Mouse (Mus musculus): Measurements from ENCODE around the gene Mphosph10. TPM values are rescaled to one million over a fixed set of nuclear protein-coding genes. Genes with fewer than 3 reads are reported as not detected.

The Mphosph10 gene
- polyA plus RNA-seq, 1 experiment from 2014 or later = 21.1 TPM

DNA sequence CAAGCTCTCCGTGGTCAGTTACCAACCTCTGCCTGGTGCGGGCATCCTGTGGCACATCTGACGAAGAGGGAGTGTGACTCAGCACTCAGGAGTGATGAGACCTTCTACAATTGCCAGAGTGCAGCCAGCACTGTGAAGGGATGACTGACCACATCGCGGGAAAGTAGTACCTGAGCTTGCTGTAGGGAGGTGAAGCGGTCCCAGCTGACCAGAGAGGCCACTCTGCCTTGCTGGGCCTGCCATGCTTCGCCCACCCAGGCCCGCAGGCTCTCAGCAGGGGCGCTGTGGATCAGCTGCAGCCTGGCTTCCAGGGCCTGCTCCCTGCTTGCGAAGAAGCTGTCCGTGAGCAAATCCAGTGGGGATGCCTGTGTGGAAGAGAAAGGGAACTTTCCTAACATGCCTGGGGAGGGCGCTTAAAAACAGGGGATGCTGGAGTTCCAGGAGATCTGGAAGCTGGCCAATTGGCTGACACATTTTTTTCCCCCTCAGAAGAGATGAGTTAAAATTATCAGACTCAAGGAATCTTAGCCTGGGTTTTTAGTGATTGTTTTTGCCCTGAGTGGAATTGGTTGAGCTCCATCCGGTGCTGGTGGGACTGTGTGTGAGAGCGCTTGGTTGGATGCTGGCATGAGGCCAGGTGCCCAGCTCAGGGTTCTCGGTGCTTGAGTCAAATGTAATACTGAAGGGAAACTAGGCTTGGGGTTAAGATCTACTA, 42.8 kb downstream of the Mphosph10 start:
- Histone ChIP-seq H3K27me3 (no peaks in the 10 kb centered on the region), H3K9me3 (replicated peaks) (no peaks in the 10 kb centered on the region), H3K4me1 (replicated peaks) (no peaks in the 10 kb centered on the region), H3K36me3 (replicated peaks) (peaks cover 8% of the 10 kb centered on the region; the same call in 1 of the 2 replicates), H3K4me3 (replicated peaks) (no peak overlapping the region), H3K4me2 (no peak overlapping the region), H3K27ac (replicated peaks) (no peak overlapping the region), H3K9ac (no peak overlapping the region)
- no peak for ATAC-seq (ENCODE audit: insufficient read depth)
- WGBS (ENCODE audit: insufficient replicate concordance) = 76% methylated on average over 15 of the region's 15 CpGs

DNA sequence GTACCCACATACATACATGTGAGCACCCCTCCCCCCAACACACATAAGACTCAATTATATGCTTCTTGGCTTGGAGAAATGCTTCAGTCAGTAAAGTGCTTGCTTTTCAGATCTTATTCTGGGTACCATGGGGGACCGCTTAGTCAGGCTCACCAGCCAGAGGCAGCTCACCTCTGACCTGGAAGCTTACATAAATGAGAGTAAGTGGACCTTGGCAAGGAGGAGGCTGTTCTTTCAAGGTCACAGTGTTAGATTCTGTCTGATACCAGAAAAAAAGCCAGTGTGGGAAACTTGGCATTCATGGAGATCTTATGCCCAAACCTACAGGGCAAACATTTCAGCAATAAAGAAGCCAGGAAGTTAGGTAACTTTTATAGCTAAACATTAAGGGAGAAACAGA, 44.3 kb downstream of the Mphosph10 start:
- Histone ChIP-seq H3K9me3 (replicated peaks) (no peaks in the 10 kb centered on the region), H3K36me3 (replicated peaks) (peaks cover 8% of the 10 kb centered on the region; the same call in 1 of the 2 replicates), H3K4me3 (replicated peaks) (no peak overlapping the region), H3K9ac (no peak overlapping the region), H3K27me3 (no peaks in the 10 kb centered on the region), H3K27ac (replicated peaks) (no peak overlapping the region), H3K4me1 (replicated peaks) (no peaks in the 10 kb centered on the region), H3K4me2 (no peak overlapping the region)
- no peak for ATAC-seq (ENCODE audit: insufficient read depth)
- WGBS (ENCODE audit: insufficient replicate concordance) = 70% methylated on average over 1 of the region's 1 CpGs

DNA sequence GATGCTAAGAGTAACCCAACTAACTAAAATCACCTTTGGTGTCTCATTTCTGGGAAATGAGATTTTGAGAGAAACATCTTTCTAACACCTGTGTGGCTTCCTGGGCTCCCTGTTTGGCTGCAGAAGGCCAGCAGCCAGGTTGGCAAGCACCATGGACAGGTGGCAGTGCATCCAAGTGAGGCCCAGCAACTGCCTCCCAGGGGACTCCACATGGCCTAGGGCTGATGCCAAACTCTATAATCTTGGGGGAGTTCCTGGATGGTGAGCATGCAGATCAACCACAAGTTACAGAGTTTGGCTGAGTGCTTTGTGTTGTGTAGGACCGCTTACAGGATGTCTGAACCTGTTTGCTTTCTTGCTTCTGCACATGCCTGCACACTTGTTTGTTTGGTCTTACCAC, 59.4 kb downstream of the Mphosph10 start:
- 87% methylated on average over 1 of the region's 1 CpGs for WGBS (ENCODE audit: insufficient replicate concordance)
- no peak overlapping the region for H3K4me2 ChIP-seq
- H3K9ac ChIP-seq = no peak overlapping the region
- no peak for ATAC-seq (ENCODE audit: insufficient read depth)
- H3K9me3 ChIP-seq (replicated peaks) = no peaks in the 10 kb centered on the region
- H3K36me3 ChIP-seq (replicated peaks) = peaks cover 14% of the 10 kb centered on the region
- H3K27ac ChIP-seq (replicated peaks) = no peak overlapping the region
- H3K4me1 ChIP-seq (replicated peaks) = no peaks in the 10 kb centered on the region
- H3K4me3 ChIP-seq (replicated peaks) = no peak overlapping the region
- H3K27me3 ChIP-seq = no peaks in the 10 kb centered on the region

DNA sequence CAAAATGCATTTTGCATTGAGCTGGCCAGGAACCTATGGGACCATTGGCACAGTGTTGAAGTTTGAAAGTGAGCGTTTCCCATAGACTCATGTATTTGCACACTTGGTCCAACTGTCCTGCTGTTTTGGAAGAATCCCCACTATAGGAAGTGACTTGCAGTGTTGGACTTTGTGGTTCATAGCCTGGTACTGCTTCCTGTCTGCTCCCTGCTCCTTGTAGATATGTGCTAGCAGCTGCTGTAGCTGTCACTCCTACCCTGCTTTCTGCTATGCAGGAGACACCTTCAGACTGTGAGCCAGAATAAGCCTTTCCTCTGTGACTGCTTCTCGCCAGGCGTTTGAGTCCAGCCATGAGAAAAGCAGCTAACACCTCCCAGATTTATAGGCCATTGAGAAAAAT, 60.8 kb downstream of the Mphosph10 start:
- Histone ChIP-seq H3K27me3 (no peaks in the 10 kb centered on the region), H3K4me3 (replicated peaks) (no peak overlapping the region), H3K9ac (no peak overlapping the region), H3K36me3 (replicated peaks) (peaks cover 13% of the 10 kb centered on the region), H3K4me2 (no peak overlapping the region), H3K4me1 (replicated peaks) (no peaks in the 10 kb centered on the region), H3K27ac (replicated peaks) (no peak overlapping the region), H3K9me3 (replicated peaks) (no peaks in the 10 kb centered on the region)
- 65% methylated on average over 3 of the region's 3 CpGs for WGBS (ENCODE audit: insufficient replicate concordance)
- no peak for ATAC-seq (ENCODE audit: insufficient read depth)

DNA sequence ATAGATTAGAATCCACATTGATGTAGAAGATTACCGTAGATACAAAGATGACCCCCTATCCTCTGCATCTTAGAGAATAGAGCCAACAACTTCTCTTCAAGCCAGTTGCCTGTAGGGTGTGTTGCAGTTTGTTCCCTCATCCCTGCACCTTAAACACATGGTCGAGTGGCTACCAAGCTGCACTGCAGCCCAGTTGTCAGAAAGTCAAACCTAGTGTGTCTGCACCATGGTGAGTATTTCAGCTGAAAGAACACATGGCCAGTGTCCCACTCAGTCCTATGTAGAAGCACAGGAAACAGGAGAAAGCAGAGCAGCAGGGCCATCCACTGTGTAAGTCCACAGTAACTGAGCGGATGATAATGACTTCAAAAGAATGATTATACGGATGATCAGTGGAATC, 64.6 kb downstream of the Mphosph10 start:
- Histone ChIP-seq H3K27me3 (no peaks in the 10 kb centered on the region), H3K9ac (no peak overlapping the region), H3K4me3 (replicated peaks) (no peak overlapping the region), H3K27ac (replicated peaks) (no peak overlapping the region), H3K9me3 (replicated peaks) (no peaks in the 10 kb centered on the region), H3K4me1 (replicated peaks) (no peaks in the 10 kb centered on the region), H3K4me2 (no peak overlapping the region), H3K36me3 (replicated peaks) (peaks cover 6% of the 10 kb centered on the region; the same call in 1 of the 2 replicates)
- WGBS (ENCODE audit: insufficient replicate concordance) = 74% methylated on average over 4 of the region's 4 CpGs
- no peak for ATAC-seq (ENCODE audit: insufficient read depth)

DNA sequence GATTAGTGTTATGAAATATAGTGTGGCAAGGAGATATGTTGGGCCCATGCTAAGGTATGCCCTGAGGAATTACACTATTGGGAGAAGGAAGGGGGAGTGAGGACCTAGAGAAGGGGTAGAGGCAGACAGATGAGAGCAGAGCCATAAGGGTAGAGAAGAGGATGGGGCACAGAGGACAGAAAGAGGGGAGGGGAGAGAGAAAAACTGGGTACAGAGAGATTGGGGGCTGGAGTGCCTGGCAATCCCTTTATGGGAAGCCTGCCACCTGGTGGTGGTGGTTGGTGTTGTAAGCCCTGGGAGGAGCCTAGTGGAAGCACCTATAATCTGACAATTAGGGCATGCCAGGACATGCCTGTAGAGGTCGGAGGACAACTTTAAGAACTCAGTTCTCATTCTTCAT, 65.2 kb downstream of the Mphosph10 start:
- Histone ChIP-seq H3K4me1 (replicated peaks) (no peaks in the 10 kb centered on the region), H3K36me3 (replicated peaks) (peaks cover 6% of the 10 kb centered on the region; the same call in 1 of the 2 replicates), H3K4me2 (no peak overlapping the region), H3K9me3 (replicated peaks) (no peaks in the 10 kb centered on the region), H3K27ac (replicated peaks) (no peak overlapping the region), H3K4me3 (replicated peaks) (no peak overlapping the region), H3K9ac (no peak overlapping the region), H3K27me3 (no peaks in the 10 kb centered on the region)
- WGBS (ENCODE audit: insufficient replicate concordance) = 11% methylated on average over 1 of the region's 1 CpGs
- 0 out of 2 replicates have a peak, but pooled peaks have one; percentile 31 for ATAC-seq (ENCODE audit: insufficient read depth)

Other genes starting within 250 kb of the Mphosph10 start
- not detected in 2 replicates for gene Trpm1, start 238.4 kb downstream of the Mphosph10 start, polyA plus RNA-seq (2015; fragmentation: Nextera tagmentation; extraction: Ambion mirVana)
- gene Mtmr10, start 104.6 kb downstream of the Mphosph10 start, polyA plus RNA-seq (2015; fragmentation: Nextera tagmentation; extraction: Ambion mirVana) = 3.0 and 3.7 TPM in 2 replicates
- 1.2 and 1.5 TPM in 2 replicates for gene Fan1, start 18.2 kb downstream of the Mphosph10 start, polyA plus RNA-seq (2015; fragmentation: Nextera tagmentation; extraction: Ambion mirVana)
- gene Mcee, start 339 bp upstream of the Mphosph10 start, polyA plus RNA-seq (2015; fragmentation: Nextera tagmentation; extraction: Ambion mirVana) = 38.2 and 45.5 TPM in 2 replicates
- gene Apba2, start 109.4 kb upstream of the Mphosph10 start, polyA plus RNA-seq (2015; fragmentation: Nextera tagmentation; extraction: Ambion mirVana) = 0.09 and 0.16 TPM in 2 replicates